Mouse (Mus musculus) megakaryocyte, embryonic 14.5 days (primary cell): ENCODE results near the gene Hes2. TPM values are rescaled to one million over a fixed set of nuclear protein-coding genes. Genes with fewer than 3 reads are reported as not detected.
A peak's percentile ranks its signal among the peaks of the same experiment; 100 is the strongest.

ENCODE experiments used
- H3K27me3 ChIP-seq: replicated peaks from 2 replicates; pipeline ENCODE3; 2012; ENCODE audit warnings: inconsistent platforms
- H3K36me3 ChIP-seq: replicated peaks from 2 replicates; pipeline ENCODE3; 2012; ENCODE audit warnings: low read length, inconsistent platforms, mixed read lengths
- H3K4me1 ChIP-seq: 2 replicates; pipeline ENCODE4 v1.6.1; 2012; ENCODE audit warnings: inconsistent platforms
- H3K4me3 ChIP-seq: replicated peaks from 2 replicates; pipeline ENCODE3; 2012; ENCODE audit warnings: moderate library complexity, mild to moderate bottlenecking, inconsistent platforms
- H3K9me3 ChIP-seq: 2 replicates; pipeline ENCODE4 v1.6.1; 2012; ENCODE audit warnings: inconsistent platforms
- FLI1 ChIP-seq: IDR thresholded peaks from 2 replicates; pipeline ENCODE4 v1.6.1; 2012; ENCODE audit warnings: low read length, inconsistent platforms, mixed read lengths
- GATA1 ChIP-seq: IDR thresholded peaks from 3 replicates; pipeline ENCODE4 v1.6.1; 2012; ENCODE audit warnings: mixed read lengths, low read length, inconsistent platforms, borderline replicate concordance
- polyA plus RNA-seq: library from polyadenylated mRNA; stranded (reverse); fragments of >175 nt; gene quantifications from 2 replicates; pipeline ENCODE4 v1.2.3, GENCODE M21; 2012; ENCODE audit warnings: low replicate concordance; ENCODE audit not compliant: insufficient read depth

The Hes2 gene
- polyA plus RNA-seq, 1 experiment = not detected

- Histone ChIP-seq H3K27me3 (peaks cover 3% of the 10 kb centered on the region), H3K36me3 (peaks cover 23% of the 10 kb centered on the region), H3K9me3 (no peaks in the 10 kb centered on the region), H3K4me3 (peak overlapping the region; percentile 35), H3K4me1 (peaks cover 63% of the 10 kb centered on the region)
- no peak for TF ChIP-seq GATA1
- no peak for TF ChIP-seq FLI1
Observed at GRCm38 (mm10) chr4:152179946-152180660, 21.4 kb downstream of the Hes2 start.

- Histone ChIP-seq H3K9me3 (no peaks in the 10 kb centered on the region), H3K4me3 (no peak overlapping the region), H3K36me3 (peaks cover 23% of the 10 kb centered on the region), H3K4me1 (peaks cover 72% of the 10 kb centered on the region), H3K27me3 (no peaks in the 10 kb centered on the region)
- TF ChIP-seq GATA1 = no peak
- TF ChIP-seq FLI1 = no peak
Observed at GRCm38 (mm10) chr4:152182205-152182604, 23.5 kb downstream of the Hes2 start.

- Histone ChIP-seq H3K9me3 (no peaks in the 10 kb centered on the region), H3K4me1 (peaks cover 79% of the 10 kb centered on the region), H3K36me3 (peaks cover 31% of the 10 kb centered on the region), H3K27me3 (no peaks in the 10 kb centered on the region), H3K4me3 (no peak overlapping the region)
- TF ChIP-seq GATA1 (no peak), FLI1 (no peak)
Observed at GRCm38 (mm10) chr4:152184353-152185035, 25.8 kb downstream of the Hes2 start.

- Histone ChIP-seq H3K27me3 (no peaks in the 10 kb centered on the region), H3K36me3 (peaks cover 31% of the 10 kb centered on the region), H3K9me3 (no peaks in the 10 kb centered on the region), H3K4me3 (peak overlapping the region; percentile 91), H3K4me1 (peaks cover 79% of the 10 kb centered on the region)
- TF ChIP-seq GATA1 (no peak), FLI1 (no peak)
Observed at GRCm38 (mm10) chr4:152185137-152185509, 26.5 kb downstream of the Hes2 start.

GRCm38 (mm10) chr4:152185510-152186204, 27.0 kb downstream of the Hes2 start:
- H3K36me3 ChIP-seq = peaks cover 26% of the 10 kb centered on the region
- no peaks in the 10 kb centered on the region for H3K27me3 ChIP-seq
- peak overlapping the region; percentile 91 for H3K4me3 ChIP-seq
- no peaks in the 10 kb centered on the region for H3K9me3 ChIP-seq
- TF ChIP-seq GATA1 (no peak), FLI1 (no peak)
- H3K4me1 ChIP-seq = peaks cover 79% of the 10 kb centered on the region

GRCm38 (mm10) chr4:152186205-152187082, 27.8 kb downstream of the Hes2 start:
- peaks cover 25% of the 10 kb centered on the region for H3K36me3 ChIP-seq
- H3K4me3 ChIP-seq = peak overlapping the region; percentile 91
- no peaks in the 10 kb centered on the region for H3K27me3 ChIP-seq
- H3K9me3 ChIP-seq = no peaks in the 10 kb centered on the region
- TF ChIP-seq FLI1 (no peak), GATA1 (no peak)
- peaks cover 79% of the 10 kb centered on the region for H3K4me1 ChIP-seq

- no peaks in the 10 kb centered on the region for H3K9me3 ChIP-seq
- H3K4me3 ChIP-seq = peak overlapping the region; percentile 91
- H3K36me3 ChIP-seq = peaks cover 23% of the 10 kb centered on the region
- TF ChIP-seq FLI1 = no peak
- no peak for TF ChIP-seq GATA1
- H3K4me1 ChIP-seq = peaks cover 86% of the 10 kb centered on the region
- no peaks in the 10 kb centered on the region for H3K27me3 ChIP-seq
Observed at GRCm38 (mm10) chr4:152187142-152187541, 28.5 kb downstream of the Hes2 start.

GRCm38 (mm10) chr4:152188651-152189050, 30.0 kb downstream of the Hes2 start:
- TF ChIP-seq GATA1 = no peak
- no peak for TF ChIP-seq FLI1
- H3K27me3 ChIP-seq = no peaks in the 10 kb centered on the region
- no peaks in the 10 kb centered on the region for H3K9me3 ChIP-seq
- peaks cover 99% of the 10 kb centered on the region for H3K4me1 ChIP-seq
- peaks cover 19% of the 10 kb centered on the region for H3K36me3 ChIP-seq
- H3K4me3 ChIP-seq = no peak overlapping the region

- no peaks in the 10 kb centered on the region for H3K27me3 ChIP-seq
- no peaks in the 10 kb centered on the region for H3K9me3 ChIP-seq
- H3K36me3 ChIP-seq = peaks cover 15% of the 10 kb centered on the region
- TF ChIP-seq GATA1 (no peak), FLI1 (no peak)
- H3K4me1 ChIP-seq = peaks cover 98% of the 10 kb centered on the region
- H3K4me3 ChIP-seq = peak overlapping the region; percentile 80
Observed at GRCm38 (mm10) chr4:152189071-152189470, 30.4 kb downstream of the Hes2 start.
